Comparison of ENCODE assay signal across 19 mouse cellular contexts in genomic region chrX:142387634-142388033, GRCm38 (mm10). TPM values are rescaled to one million over a fixed set of nuclear protein-coding genes. Genes with fewer than 3 reads are reported as not detected.
DNase-seq lines count a peak whose midpoint lies in the region; ATAC-seq and TF ChIP-seq lines count a peak whose summit lies in the region.
"Had no signal": no experiment of that assay in that cellular context is flagged by ENCODE, and none has a peak within 500 bp of the region (broad histone marks: within the 10 kb centered on the region; RNA-seq: fewer than 3 reads in every experiment).

No protein-coding gene starts in this region.

- TF ChIP-seq POLR2A in heart, adult 2 months (IDR thresholded peaks at IDR 0.05; ENCODE audit: insufficient read depth, low read depth, low read length), result no peak

- H3K27ac ChIP-seq in heart, adult 2 months, result no peak overlapping the region
- no peak overlapping the region for H3K27ac ChIP-seq in liver, postnatal 0 days (ENCODE audit: low read depth)
- no peak overlapping the region for H3K27ac ChIP-seq in liver, embryonic 12.5 days
- H3K27ac ChIP-seq: forebrain, embryonic 13.5 days; limb, embryonic 10.5 days; macrophage; neural tube, embryonic 13.5 days had no signal

- peaks cover 2% of the 10 kb centered on the region; the same call in 1 of the 2 replicates for H3K36me3 ChIP-seq in heart, adult 2 months (ENCODE audit: control insufficient read depth, insufficient read depth, low read length)
- H3K36me3 ChIP-seq in liver, postnatal 0 days (replicated peaks; ENCODE audit: insufficient read depth, low read length), result no peaks in the 10 kb centered on the region
- no peaks in the 10 kb centered on the region for H3K36me3 ChIP-seq in liver, embryonic 12.5 days
- no peaks in the 10 kb centered on the region for H3K36me3 ChIP-seq in splenic B cell, adult 2 months (ENCODE audit: control insufficient read depth, insufficient read depth, low read length, poor library complexity, severe bottlenecking)
- H3K36me3 ChIP-seq: limb, embryonic 10.5 days; neural tube, embryonic 13.5 days had no signal

- no peak for TF ChIP-seq EP300 in heart, adult 2 months (IDR thresholded peaks at IDR 0.05; ENCODE audit: insufficient read depth, low read depth, low read length)
- TF ChIP-seq EP300 in liver, postnatal 0 days (IDR thresholded peaks at IDR 0.05; ENCODE audit: low read depth), result no peak

- no peaks in the 10 kb centered on the region for H3K27me3 ChIP-seq in heart, adult 2 months (ENCODE audit: control insufficient read depth, insufficient read depth, low read length)
- H3K27me3 ChIP-seq in liver, postnatal 0 days (ENCODE audit: insufficient read depth, low read length), result no peaks in the 10 kb centered on the region
- peaks cover 15% of the 10 kb centered on the region for H3K27me3 ChIP-seq in liver, embryonic 12.5 days (replicated peaks)
- no peaks in the 10 kb centered on the region for H3K27me3 ChIP-seq in splenic B cell, adult 2 months (ENCODE audit: control insufficient read depth, insufficient read depth, low read length, poor library complexity, severe bottlenecking)
- H3K27me3 ChIP-seq: forebrain, embryonic 13.5 days had no signal

- no peaks in the 10 kb centered on the region; the same call in 1 of the 2 replicates for H3K79me2 ChIP-seq in heart, adult 2 months (replicated peaks; ENCODE audit: control insufficient read depth, insufficient read depth, low read length)

- H3K9ac ChIP-seq in heart, adult 2 months (ENCODE audit: low read depth, low read length), result no peak overlapping the region
- no peak overlapping the region for H3K9ac ChIP-seq in liver, postnatal 0 days (replicated peaks)
- H3K9ac ChIP-seq in liver, embryonic 12.5 days, result no peak overlapping the region
- H3K9ac ChIP-seq: forebrain, embryonic 13.5 days; neural tube, embryonic 13.5 days had no signal

- intact Hi-C loops in heart, adult 2 months (cut with DNase I), result no loop called here
- intact Hi-C loops in heart, postnatal 36 days (cut with DNase I), result no loop called here

- ATAC-seq in liver, postnatal 0 days, result no peak
- no peak for ATAC-seq in liver, embryonic 12.5 days
- ATAC-seq: forebrain, embryonic 13.5 days; hindbrain, embryonic 16.5 days; Patski had no signal

- H3K4me1 ChIP-seq in heart, adult 2 months (ENCODE audit: control insufficient read depth, insufficient read depth, low read length), result peaks cover 2% of the 10 kb centered on the region
- peaks cover 11% of the 10 kb centered on the region for H3K4me1 ChIP-seq in liver, postnatal 0 days (ENCODE audit: insufficient read depth)
- H3K4me1 ChIP-seq in liver, embryonic 12.5 days, result peaks cover 32% of the 10 kb centered on the region
- H3K4me1 ChIP-seq: limb, embryonic 10.5 days had no signal

- no peaks in the 10 kb centered on the region for H3K9me3 ChIP-seq in liver, postnatal 0 days (ENCODE audit: low read length)
- H3K9me3 ChIP-seq in liver, embryonic 12.5 days (replicated peaks), result no peaks in the 10 kb centered on the region
- H3K9me3 ChIP-seq: forebrain, embryonic 13.5 days; limb, embryonic 10.5 days; neural tube, embryonic 13.5 days had no signal

- TF ChIP-seq CTCF in heart, adult 2 months (IDR thresholded peaks at IDR 0.05), result peak; percentile 17; the same call in 1 of the 2 replicates
- peak; percentile 35 for TF ChIP-seq CTCF in liver, postnatal 0 days (IDR thresholded peaks at IDR 0.05; ENCODE audit: low read depth)

- WGBS in heart, adult 2 months, result 96% methylated on average over 1 of the region's 1 CpGs
- WGBS in liver, postnatal 0 days (ENCODE audit: insufficient replicate concordance), result 57% methylated on average over 1 of the region's 1 CpGs
- WGBS in liver, embryonic 12.5 days (ENCODE audit: insufficient replicate concordance), result 81% methylated on average over 1 of the region's 1 CpGs

- no peak overlapping the region for H3K4me2 ChIP-seq in liver, postnatal 0 days (ENCODE audit: low read depth, low read length)
- H3K4me2 ChIP-seq in liver, embryonic 12.5 days, result no peak overlapping the region
- H3K4me2 ChIP-seq: forebrain, embryonic 13.5 days; heart, embryonic 11.5 days; midbrain, embryonic 11.5 days; neural tube, embryonic 13.5 days had no signal

- no peak overlapping the region for H3K4me3 ChIP-seq in heart, adult 2 months
- H3K4me3 ChIP-seq in liver, postnatal 0 days (ENCODE audit: low read depth, low read length), result no peak overlapping the region
- H3K4me3 ChIP-seq in liver, embryonic 12.5 days, result no peak overlapping the region
- H3K4me3 ChIP-seq: forebrain, embryonic 13.5 days; limb, embryonic 10.5 days; neural tube, embryonic 13.5 days had no signal

- no peak for DNase-seq in heart, adult 2 months
- no peak for DNase-seq in heart, postnatal 36 days
- DNase-seq in liver, postnatal 0 days, result no peak
- peak; percentile 26 for DNase-seq in NIH3T3 (ENCODE audit: low read depth)
- DNase-seq in splenic B cell, adult 2 months (ENCODE audit: low read depth, low spot score), result peak; percentile 10
- no peak for DNase-seq in cerebellum, adult 11 months
- DNase-seq in embryo, embryonic 11 days, result no peak
- DNase-seq: cerebellum, postnatal 14 days; right cerebral cortex, postnatal 25 days; thymus, postnatal 36 days had no signal

RNA-seq across cellular contexts. Expression of gene Acsl4, which starts 2.7 kb away (rescaled TPM):
- 10 to 100 TPM in 1 of 2 experiments, 1 to 10 TPM in 1; 9.3 to 11.0 TPM for total RNA-seq in heart, adult 2 months (2021)
- 2.2 and 4.5 TPM in 2 replicates for polyA plus RNA-seq in heart, adult 2 months (2012; rRNA removed)
- 10 to 100 TPM in 1 of 2 experiments, 1 to 10 TPM in 1; 10.0 to 11.5 TPM for total RNA-seq in heart, postnatal 36 days (2021)
- 14.7 and 16.7 TPM in 2 replicates for polyA plus RNA-seq in liver, postnatal 0 days (2015; fragmentation: Nextera tagmentation; extraction: Ambion mirVana)
- polyA plus RNA-seq in liver, embryonic 12.5 days (2016; fragmentation: Nextera tagmentation; extraction: Ambion mirVana), result 17.6 and 17.8 TPM in 2 replicates

Comparison
In these comparisons a context has a peak if more than half of its experiments do, and no peak if none do; other contexts are left out.
1. DNase-seq: peak in NIH3T3 (single experiment) and splenic B cell, adult 2 months (single experiment); none in heart, adult 2 months (0 of 2), heart, postnatal 36 days (0 of 2), liver, postnatal 0 days (single experiment), cerebellum, adult 11 months (single experiment) and embryo, embryonic 11 days (single experiment).